Mouse (Mus musculus): ENCODE results near the gene Cyth3. TPM values are rescaled to one million over a fixed set of nuclear protein-coding genes. Genes with fewer than 3 reads are reported as not detected.

Gene Cyth3
- polyA plus RNA-seq, 1 experiment, result 12.3 TPM

DNA sequence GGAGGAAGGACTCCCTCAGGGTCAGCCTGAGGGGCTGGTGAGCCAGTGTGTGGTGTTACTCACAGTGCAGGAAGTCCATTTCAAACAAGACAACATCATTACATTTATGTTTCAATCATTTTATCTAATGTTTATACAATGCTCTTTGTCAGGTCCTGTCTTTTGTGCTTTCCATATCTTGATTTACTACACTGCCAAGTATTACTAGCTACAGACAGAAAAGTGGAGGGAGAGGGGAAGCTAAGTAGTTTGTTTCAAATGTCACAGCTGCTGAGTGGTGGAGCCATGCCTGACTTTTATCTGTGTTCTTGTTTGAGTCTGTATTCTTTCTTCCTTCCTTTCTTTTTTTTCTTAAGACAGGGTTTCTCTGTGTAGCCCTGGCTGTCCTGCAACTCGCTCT, 5.7 kb downstream of the Cyth3 start:
- DNase-seq (ENCODE audit: low read depth in 1 of 2, low spot score in 2 of 2), result no peak
- H3K27ac ChIP-seq (ENCODE audit: insufficient read depth, low read length), result no peak overlapping the region
- 94% methylated on average over 1 of the region's 1 CpGs for WGBS

GRCm38 (mm10) chr5:143629686-143630085, 7.4 kb downstream of the Cyth3 start:
- Histone ChIP-seq H3K4me1 (ENCODE audit: control insufficient read depth, insufficient read depth, insufficient read length) (peaks cover 10% of the 10 kb centered on the region), H3K4me3 (ENCODE audit: extremely low read depth, insufficient read depth, insufficient read length) (no peak overlapping the region), H3K36me3 (ENCODE audit: control insufficient read depth, insufficient read depth, low read length) (no peaks in the 10 kb centered on the region), H3K27ac (ENCODE audit: insufficient read depth, low read length) (no peak overlapping the region), H3K27me3 (ENCODE audit: control insufficient read depth, insufficient read depth, low read length) (no peaks in the 10 kb centered on the region)
- DNase-seq (ENCODE audit: low read depth in 1 of 2, low spot score in 2 of 2), result no peak
- TF ChIP-seq POLR2A (IDR thresholded peaks at IDR 0.05; ENCODE audit: low read depth, low read length) (no peak), CTCF (IDR thresholded peaks at IDR 0.05; ENCODE audit: extremely low read depth, insufficient read depth, insufficient read length, insufficient replicate concordance) (no peak)
- 85% methylated on average over 8 of the region's 8 CpGs for WGBS

More for the DNA sequence above, 5.7 kb downstream of the Cyth3 start:
- no peak for TF ChIP-seq CTCF (IDR thresholded peaks at IDR 0.05; ENCODE audit: extremely low read depth, insufficient read depth, insufficient read length, insufficient replicate concordance)
- no peak for TF ChIP-seq POLR2A (IDR thresholded peaks at IDR 0.05; ENCODE audit: low read depth, low read length)
- Histone ChIP-seq H3K4me1 (ENCODE audit: control insufficient read depth, insufficient read depth, insufficient read length) (peaks cover 5% of the 10 kb centered on the region), H3K27me3 (ENCODE audit: control insufficient read depth, insufficient read depth, low read length) (no peaks in the 10 kb centered on the region), H3K36me3 (ENCODE audit: control insufficient read depth, insufficient read depth, low read length) (no peaks in the 10 kb centered on the region), H3K4me3 (ENCODE audit: extremely low read depth, insufficient read depth, insufficient read length) (no peak overlapping the region)

- Histone ChIP-seq H3K4me1 (ENCODE audit: control insufficient read depth, insufficient read depth, insufficient read length) (peaks cover 10% of the 10 kb centered on the region), H3K36me3 (ENCODE audit: control insufficient read depth, insufficient read depth, low read length) (no peaks in the 10 kb centered on the region), H3K27me3 (ENCODE audit: control insufficient read depth, insufficient read depth, low read length) (no peaks in the 10 kb centered on the region), H3K27ac (ENCODE audit: insufficient read depth, low read length) (no peak overlapping the region), H3K4me3 (ENCODE audit: extremely low read depth, insufficient read depth, insufficient read length) (no peak overlapping the region)
- TF ChIP-seq POLR2A (IDR thresholded peaks at IDR 0.05; ENCODE audit: low read depth, low read length) (no peak), CTCF (IDR thresholded peaks at IDR 0.05; ENCODE audit: extremely low read depth, insufficient read depth, insufficient read length, insufficient replicate concordance) (no peak)
- DNase-seq (ENCODE audit: low read depth in 1 of 2, low spot score in 2 of 2), result no peak
- 94% methylated on average over 3 of the region's 3 CpGs for WGBS
Observed at GRCm38 (mm10) chr5:143630214-143630613, 8.0 kb downstream of the Cyth3 start.

- WGBS, result 72% methylated on average over 8 of the region's 8 CpGs
- H3K4me3 ChIP-seq (ENCODE audit: extremely low read depth, insufficient read depth, insufficient read length), result no peak overlapping the region
- H3K4me1 ChIP-seq (ENCODE audit: control insufficient read depth, insufficient read depth, insufficient read length), result peaks cover 10% of the 10 kb centered on the region
- no peaks in the 10 kb centered on the region for H3K27me3 ChIP-seq (ENCODE audit: control insufficient read depth, insufficient read depth, low read length)
- no peak for DNase-seq (ENCODE audit: low read depth in 1 of 2, low spot score in 2 of 2)
- H3K36me3 ChIP-seq (ENCODE audit: control insufficient read depth, insufficient read depth, low read length), result no peaks in the 10 kb centered on the region
- 0 out of 2 replicates have a peak overlapping the region, but pooled peaks have one; percentile 11 for H3K27ac ChIP-seq (ENCODE audit: insufficient read depth, low read length)
- TF ChIP-seq CTCF (IDR thresholded peaks at IDR 0.05; ENCODE audit: extremely low read depth, insufficient read depth, insufficient read length, insufficient replicate concordance) (no peak), POLR2A (IDR thresholded peaks at IDR 0.05; ENCODE audit: low read depth, low read length) (no peak)
Observed at GRCm38 (mm10) chr5:143630738-143631137, 8.5 kb downstream of the Cyth3 start.

- Histone ChIP-seq H3K4me1 (ENCODE audit: control insufficient read depth, insufficient read depth, insufficient read length) (peaks cover 10% of the 10 kb centered on the region), H3K27ac (ENCODE audit: insufficient read depth, low read length) (no peak overlapping the region)
Observed at GRCm38 (mm10) chr5:143631559-143631958, 9.3 kb downstream of the Cyth3 start.

DNA sequence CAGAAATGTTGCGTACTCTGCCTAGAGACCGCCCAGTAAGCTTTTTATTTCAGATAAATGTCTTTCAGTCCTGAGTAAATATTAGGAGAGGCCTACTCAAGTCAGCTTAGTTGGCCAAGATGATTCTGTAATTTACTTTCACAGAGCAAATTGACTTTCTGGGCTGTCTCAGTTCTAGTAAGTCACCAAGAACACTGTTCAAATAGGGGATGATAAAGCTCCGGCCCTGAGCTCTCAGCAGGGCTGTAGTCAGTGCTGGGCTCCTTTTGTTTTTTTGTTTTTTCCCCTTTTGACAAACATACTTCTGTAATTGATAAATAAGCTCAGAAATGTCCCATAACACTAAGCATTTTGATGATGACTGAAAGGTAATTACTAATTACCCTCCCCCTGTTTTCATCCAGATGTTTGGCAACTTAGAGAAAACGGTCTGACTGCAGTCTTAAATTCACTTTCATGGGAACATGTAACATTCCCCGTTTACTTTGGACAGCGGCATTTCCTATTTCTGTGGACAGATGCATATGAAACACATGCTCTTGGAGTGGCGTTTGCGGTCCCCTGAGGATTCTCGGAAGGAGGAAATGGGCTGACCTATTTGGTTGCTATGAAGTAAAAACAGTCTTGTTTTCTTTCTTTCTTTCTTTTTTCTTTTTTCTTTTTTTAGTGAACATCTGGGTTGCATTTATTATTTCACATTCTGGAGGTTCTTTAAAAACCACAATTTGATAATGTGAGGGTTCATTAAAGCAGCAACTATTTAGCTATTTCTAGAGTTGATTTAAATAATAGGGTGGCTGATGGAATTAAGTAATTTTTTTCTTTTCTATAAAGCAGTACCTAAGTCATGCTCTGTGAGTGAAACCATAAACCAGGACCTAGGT, 10.7 kb downstream of the Cyth3 start:
- no peak for TF ChIP-seq POLR2A (IDR thresholded peaks at IDR 0.05; ENCODE audit: low read depth, low read length)
- H3K4me3 ChIP-seq (ENCODE audit: extremely low read depth, insufficient read depth, insufficient read length), result no peak overlapping the region
- peaks cover 10% of the 10 kb centered on the region for H3K4me1 ChIP-seq (ENCODE audit: control insufficient read depth, insufficient read depth, insufficient read length)
- no peaks in the 10 kb centered on the region for H3K27me3 ChIP-seq (ENCODE audit: control insufficient read depth, insufficient read depth, low read length)
- DNase-seq (ENCODE audit: low read depth in 1 of 2, low spot score in 2 of 2), result no peak
- no peaks in the 10 kb centered on the region for H3K36me3 ChIP-seq (ENCODE audit: control insufficient read depth, insufficient read depth, low read length)
- 52% methylated on average over 9 of the region's 9 CpGs for WGBS
- no peak overlapping the region for H3K27ac ChIP-seq (ENCODE audit: insufficient read depth, low read length)

More at GRCm38 (mm10) chr5:143631559-143631958, 9.3 kb downstream of the Cyth3 start:
- WGBS, result 90% methylated on average over 8 of the region's 8 CpGs
- TF ChIP-seq CTCF (IDR thresholded peaks at IDR 0.05; ENCODE audit: extremely low read depth, insufficient read depth, insufficient read length, insufficient replicate concordance) (no peak), POLR2A (IDR thresholded peaks at IDR 0.05; ENCODE audit: low read depth, low read length) (no peak)
- DNase-seq (ENCODE audit: low read depth in 1 of 2, low spot score in 2 of 2), result no peak
- Histone ChIP-seq H3K27me3 (ENCODE audit: control insufficient read depth, insufficient read depth, low read length) (no peaks in the 10 kb centered on the region), H3K4me3 (ENCODE audit: extremely low read depth, insufficient read depth, insufficient read length) (no peak overlapping the region), H3K36me3 (ENCODE audit: control insufficient read depth, insufficient read depth, low read length) (no peaks in the 10 kb centered on the region)

DNA sequence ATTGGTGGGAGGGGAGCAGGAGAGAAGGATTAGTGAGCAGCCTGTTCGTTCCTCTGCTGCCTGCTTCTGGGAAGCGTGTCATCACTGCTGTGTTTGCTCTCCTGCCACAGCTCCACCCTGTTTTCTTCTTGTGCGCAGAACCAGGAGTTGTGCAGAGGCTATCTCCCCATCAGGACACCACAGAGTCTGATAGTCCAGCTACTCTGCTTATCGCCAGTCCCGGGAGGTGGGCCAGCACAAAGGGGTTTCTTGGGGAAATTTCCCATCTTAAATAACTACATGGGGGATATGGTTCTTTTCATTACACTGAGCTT, 11.3 kb downstream of the Cyth3 start:
- no peaks in the 10 kb centered on the region for H3K27me3 ChIP-seq (ENCODE audit: control insufficient read depth, insufficient read depth, low read length)
- 70% methylated on average over 5 of the region's 5 CpGs for WGBS
- H3K36me3 ChIP-seq (ENCODE audit: control insufficient read depth, insufficient read depth, low read length), result no peaks in the 10 kb centered on the region
- TF ChIP-seq POLR2A (IDR thresholded peaks at IDR 0.05; ENCODE audit: low read depth, low read length) (no peak), CTCF (IDR thresholded peaks at IDR 0.05; ENCODE audit: extremely low read depth, insufficient read depth, insufficient read length, insufficient replicate concordance) (no peak)
- no peak overlapping the region; the same call in 1 of the 2 replicates for H3K27ac ChIP-seq (ENCODE audit: insufficient read depth, low read length)
- DNase-seq (ENCODE audit: low read depth in 1 of 2, low spot score in 2 of 2), result no peak
- peaks cover 10% of the 10 kb centered on the region for H3K4me1 ChIP-seq (ENCODE audit: control insufficient read depth, insufficient read depth, insufficient read length)
- no peak overlapping the region for H3K4me3 ChIP-seq (ENCODE audit: extremely low read depth, insufficient read depth, insufficient read length)

All from spleen, adult 2 months (tissue).